Mouse (Mus musculus) lung, adult 2 months (tissue): Measurements from ENCODE around the gene Strn4. TPM values are rescaled to one million over a fixed set of nuclear protein-coding genes. Genes with fewer than 3 reads are reported as not detected.
A peak's percentile ranks its signal among the peaks of the same experiment; 100 is the strongest.

ENCODE experiments used
- DNase-seq: peaks from one replicate; pipeline ENCODE4 v3.0.0; 2022
- H3K4me1 ChIP-seq: fragments of 200-500 bp; 2 replicates; pipeline ENCODE4 v1.6.1; 2011; ENCODE audit warnings: low read length; ENCODE audit not compliant: control insufficient read depth, insufficient read depth
- H3K4me3 ChIP-seq: fragments of 200-500 bp; replicated peaks from 2 replicates; pipeline ENCODE3; 2011; ENCODE audit warnings: low read depth, mild to moderate bottlenecking, control low read depth, low read length; ENCODE audit errors: extremely low read depth
- CTCF ChIP-seq: fragments of 200-500 bp; IDR thresholded peaks from 2 replicates; pipeline ENCODE4 v1.5.1; 2011; ENCODE audit warnings: mild to moderate bottlenecking, low read length, control low read depth; ENCODE audit not compliant: insufficient read depth
- POLR2A ChIP-seq: fragments of 200-500 bp; IDR thresholded peaks from 2 replicates; pipeline ENCODE4 v1.6.1; 2011; ENCODE audit warnings: low read depth, mild to moderate bottlenecking, control low read depth, low read length, borderline replicate concordance; ENCODE audit errors: extremely low read depth
- WGBS: fragments of 180-500 bp; shearing (Covaris S2); methylation state at CpG from one replicate; pipeline ENCODE4 v1.1.7; 2018; 5-methylcytosine and 5-hydroxymethylcytosine counted together
- polyA plus RNA-seq: library from polyadenylated mRNA; depleted of rRNA; stranded (reverse); fragments of >200 nt; gene quantifications from 2 replicates; pipeline ENCODE4 v1.2.3, GENCODE M21; 2012

Gene Strn4
- polyA plus RNA-seq, 1 experiment = 180 TPM

GRCm38 (mm10) chr7:16874756-16875309 lies 59.1 kb downstream of the Strn4 start:
- Histone ChIP-seq H3K4me1 (peaks cover 3% of the 10 kb centered on the region; the same call in 1 of the 2 replicates), H3K4me3 (no peak overlapping the region)
- DNase-seq = peak; percentile 99
- WGBS = under 1% methylated on average over 31 of the region's 33 CpGs
- TF ChIP-seq CTCF = no peak
- no peak for TF ChIP-seq POLR2A

DNA sequence AGATGAGACGGTGACA lies 59.4 kb downstream of the Strn4 start, which contains the start of gene Dact3:
Gene Dact3, plus strand, starts transcription at position 8 of the 16 bp plus-strand sequence.
- DNase-seq = no peak
- H3K4me1 ChIP-seq = peaks cover 3% of the 10 kb centered on the region; the same call in 1 of the 2 replicates
- TF ChIP-seq CTCF (no peak), POLR2A (no peak)
- WGBS = no CpG with 5 or more reads among the region's 1 CpGs
- H3K4me3 ChIP-seq = peak within 1 kb of the TSS; percentile 56

DNA sequence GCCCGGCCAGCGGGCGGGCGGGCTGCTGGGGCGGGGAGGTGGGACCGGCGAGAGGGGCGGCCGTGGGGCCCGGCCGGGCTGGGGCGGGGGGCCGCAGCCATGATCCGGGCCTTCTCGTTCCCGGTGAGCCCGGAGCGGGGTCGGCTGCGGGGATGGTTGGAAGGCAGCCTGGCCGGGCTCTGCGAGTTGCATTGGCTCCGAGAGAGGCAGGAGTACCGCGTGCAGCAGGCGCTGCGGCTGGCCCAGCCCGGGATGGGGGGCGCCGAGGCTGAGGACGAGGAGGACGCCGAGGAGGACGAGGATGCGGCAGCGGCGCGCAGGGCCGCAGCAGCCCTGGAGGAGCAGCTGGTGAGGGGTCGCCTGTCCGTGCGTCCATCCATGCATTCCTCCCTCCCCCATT lies 59.6 kb downstream of the Strn4 start:
- 1% methylated on average over 30 of the region's 42 CpGs for WGBS
- TF ChIP-seq CTCF = no peak
- TF ChIP-seq POLR2A = no peak
- H3K4me3 ChIP-seq = peak overlapping the region; percentile 56
- no peak for DNase-seq
- peaks cover 3% of the 10 kb centered on the region; the same call in 1 of the 2 replicates for H3K4me1 ChIP-seq

DNA sequence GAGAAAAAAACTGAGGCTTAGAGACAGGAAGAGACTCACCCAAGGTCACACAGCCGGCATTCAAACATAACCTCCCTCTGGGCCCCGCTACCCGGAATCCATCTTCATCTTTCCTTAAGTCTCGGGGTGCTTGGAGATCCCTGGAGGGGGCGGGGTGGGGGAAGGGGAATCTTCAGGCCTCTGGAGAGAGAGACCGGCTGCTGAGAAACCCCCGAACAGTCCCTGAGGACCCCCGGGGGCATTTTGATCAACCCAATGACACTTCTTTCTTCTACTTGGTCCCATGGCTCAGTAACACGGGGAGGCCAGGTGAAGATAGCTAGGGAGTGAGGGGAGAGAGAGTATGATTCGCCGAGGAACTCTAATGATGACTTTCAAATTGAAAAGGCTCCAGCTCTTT lies 60.3 kb downstream of the Strn4 start:
- no peak for DNase-seq
- H3K4me3 ChIP-seq = peak overlapping the region; percentile 56
- WGBS = 25% methylated on average over 11 of the region's 11 CpGs
- peaks cover 3% of the 10 kb centered on the region; the same call in 1 of the 2 replicates for H3K4me1 ChIP-seq
- TF ChIP-seq CTCF = no peak
- no peak for TF ChIP-seq POLR2A

- Histone ChIP-seq H3K4me1 (peaks cover 3% of the 10 kb centered on the region; the same call in 1 of the 2 replicates), H3K4me3 (peak overlapping the region; percentile 7)
- DNase-seq = no peak
- WGBS = 24% methylated on average over 13 of the region's 13 CpGs
- no peak for TF ChIP-seq POLR2A
- TF ChIP-seq CTCF = no peak
These were observed 60.9 kb downstream of the Strn4 start for GRCm38 (mm10) chr7:16876608-16877007.

GRCm38 (mm10) chr7:16877717-16878116 lies 62.0 kb downstream of the Strn4 start:
- no peak for TF ChIP-seq CTCF
- no peak for TF ChIP-seq POLR2A
- Histone ChIP-seq H3K4me1 (peaks cover 3% of the 10 kb centered on the region; the same call in 1 of the 2 replicates), H3K4me3 (no peak overlapping the region)
- DNase-seq = no peak
- 68% methylated on average over 3 of the region's 3 CpGs for WGBS

DNA sequence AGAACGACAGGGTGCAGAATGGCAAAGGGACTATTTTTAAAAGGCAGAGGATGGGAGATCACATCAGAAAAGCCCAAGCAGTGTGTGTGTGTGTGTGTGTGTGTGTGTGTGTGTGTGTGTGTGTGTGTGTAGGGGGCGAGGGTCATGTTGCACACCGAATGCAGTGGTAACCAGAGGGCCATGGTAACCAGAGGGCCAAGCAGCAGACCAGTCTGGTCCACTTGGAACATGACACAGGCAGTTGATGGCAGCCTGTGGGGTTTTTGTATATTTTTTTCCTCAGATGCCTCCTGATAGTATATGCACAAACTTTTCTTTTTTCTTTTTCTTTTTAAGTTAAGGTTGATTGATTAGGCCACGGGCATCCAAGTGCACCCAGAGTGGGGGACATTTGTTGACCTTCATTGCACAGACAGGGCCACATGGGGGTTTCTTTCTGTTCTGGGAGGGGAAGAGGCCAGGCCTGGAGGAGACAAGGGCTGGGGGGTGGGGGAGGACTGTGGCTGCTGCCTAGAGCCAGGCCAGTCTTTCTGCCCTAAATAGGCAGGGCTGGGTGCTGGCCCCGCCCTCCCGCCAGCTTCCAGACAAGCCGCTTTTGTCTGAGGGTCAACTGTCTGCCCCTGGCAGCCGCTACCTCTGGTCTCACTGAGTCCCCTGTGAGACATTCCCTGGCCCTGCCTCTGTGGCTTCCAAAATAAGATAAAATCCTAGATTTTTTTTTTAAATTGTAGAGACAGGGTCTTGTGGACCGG lies 64.3 kb downstream of the Strn4 start:
- no peak for DNase-seq
- Histone ChIP-seq H3K4me3 (no peak overlapping the region), H3K4me1 (peaks cover 3% of the 10 kb centered on the region; the same call in 1 of the 2 replicates)
- TF ChIP-seq CTCF = no peak
- no peak for TF ChIP-seq POLR2A
- 39% methylated on average over 9 of the region's 9 CpGs for WGBS

DNA sequence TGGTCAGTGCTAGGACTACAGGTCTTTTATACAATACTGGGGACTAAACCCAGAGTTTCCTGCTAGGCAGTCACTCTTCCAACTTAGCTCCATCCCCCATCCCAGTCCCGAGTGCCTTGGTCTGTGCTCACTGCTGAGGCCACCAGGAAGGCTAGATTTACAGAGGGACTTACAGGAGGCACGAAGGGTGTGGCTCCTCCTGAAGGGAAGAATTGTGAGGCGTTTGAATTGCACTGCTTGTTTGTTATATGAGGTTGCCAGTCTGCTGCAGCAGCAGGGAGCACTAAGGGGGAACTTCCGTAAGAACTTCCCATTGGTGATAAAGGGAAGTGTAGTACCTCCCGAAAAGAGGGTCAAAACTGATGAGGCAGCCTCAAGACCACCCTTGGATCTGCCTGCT lies 64.9 kb downstream of the Strn4 start:
- WGBS = 24% methylated on average over 5 of the region's 5 CpGs
- no peak for TF ChIP-seq CTCF
- H3K4me3 ChIP-seq = no peak overlapping the region
- H3K4me1 ChIP-seq = peaks cover 1% of the 10 kb centered on the region; the same call in 1 of the 2 replicates
- DNase-seq = no peak

GRCm38 (mm10) chr7:16883162-16883561 lies 67.5 kb downstream of the Strn4 start:
- TF ChIP-seq POLR2A (no peak), CTCF (no peak)
- WGBS = 89% methylated on average over 6 of the region's 6 CpGs
- Histone ChIP-seq H3K4me1 (no peaks in the 10 kb centered on the region), H3K4me3 (no peak overlapping the region)
- no peak for DNase-seq

DNA sequence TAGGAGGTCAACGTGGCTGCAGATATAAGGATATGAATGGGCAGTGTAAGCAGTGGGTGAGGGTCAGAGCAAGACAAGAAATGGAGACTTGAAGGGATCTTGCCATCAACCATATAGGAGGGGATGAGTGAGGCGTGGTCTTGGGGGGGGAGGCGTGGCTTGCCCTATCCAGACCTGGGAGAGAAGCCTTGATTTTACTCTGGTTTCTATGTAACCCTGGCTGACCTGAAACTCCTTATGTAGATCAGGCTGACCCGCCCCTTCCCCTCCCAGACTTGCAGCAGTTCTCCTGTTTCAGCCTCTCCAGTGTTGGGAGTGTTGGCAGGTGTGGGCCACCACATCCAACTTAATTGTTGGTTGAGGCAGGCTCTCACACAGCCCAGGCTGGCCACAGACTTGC lies 68.6 kb downstream of the Strn4 start:
- Histone ChIP-seq H3K4me3 (no peak overlapping the region), H3K4me1 (no peaks in the 10 kb centered on the region)
- TF ChIP-seq CTCF (no peak), POLR2A (no peak)
- no peak for DNase-seq
- WGBS = 82% methylated on average over 4 of the region's 4 CpGs
